Mouse (Mus musculus) CD8-positive naive resting alpha-beta T cell, adult 2 months (primary cell): ENCODE results near the gene Tmem38b.

Source experiments
- DNase-seq, 2 experiments: peaks; one replicate each; pipeline ENCODE4 v3.0.0; 2022; ENCODE audit warnings: low read depth in 2 of 2, low spot score in 2 of 2

Gene Tmem38b

GRCm38 (mm10) chr4:53882921-53883682 lies 57.3 kb downstream of the Tmem38b start:
- DNase-seq: no peak

GRCm38 (mm10) chr4:53884351-53885245 lies 58.8 kb downstream of the Tmem38b start:
- DNase-seq: peak; percentile 13 to 37

GRCm38 (mm10) chr4:53886342-53887088 lies 60.7 kb downstream of the Tmem38b start:
- DNase-seq: no peak

DNA sequence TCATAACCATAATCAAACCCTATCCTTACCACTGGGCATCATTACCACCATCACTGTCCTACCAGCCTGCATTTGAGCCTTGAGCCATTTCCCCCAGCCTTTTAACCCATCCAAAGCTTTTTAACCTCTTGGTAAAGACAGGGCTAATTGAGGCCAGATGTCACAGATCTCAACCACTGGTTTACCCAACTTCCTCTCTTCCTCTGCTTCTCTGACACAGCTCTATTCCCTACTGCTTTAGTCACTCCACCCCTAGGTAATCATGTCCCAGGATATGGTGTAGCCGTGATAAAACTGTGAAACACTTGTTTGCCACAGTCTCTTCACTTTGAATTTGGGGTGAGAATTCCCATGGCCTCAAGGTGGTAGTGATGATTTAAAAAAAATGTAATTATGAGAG lies 69.5 kb downstream of the Tmem38b start:
- DNase-seq: no peak

- no peak for DNase-seq
Observed at GRCm38 (mm10) chr4:53896150-53896833, 70.4 kb downstream of the Tmem38b start.

- no peak for DNase-seq
Observed at GRCm38 (mm10) chr4:53900386-53900971, 74.6 kb downstream of the Tmem38b start.

GRCm38 (mm10) chr4:53904335-53904734 lies 78.5 kb downstream of the Tmem38b start:
- no peak for DNase-seq

GRCm38 (mm10) chr4:53905537-53905936 lies 79.7 kb downstream of the Tmem38b start:
- DNase-seq: peak in 1 of 2 experiments; percentile 5

GRCm38 (mm10) chr4:53907071-53907470 lies 81.2 kb downstream of the Tmem38b start:
- DNase-seq: no peak
